Mouse (Mus musculus): ENCODE data around the gene Prrt4.

GRCm38 (mm10) chr6:29170063-29170921 lies 9.1 kb downstream of the Prrt4 start:
- TF ChIP-seq EP300 (optimal IDR thresholded peaks at IDR 0.05) (no peak), CTCF (IDR thresholded peaks at IDR 0.05; ENCODE audit: low read depth) (no peak)

Data from stomach, postnatal 0 days (tissue).